Mouse (Mus musculus): ENCODE results near the gene Nap1l1. TPM values are rescaled to one million over a fixed set of nuclear protein-coding genes. Genes with fewer than 3 reads are reported as not detected.

The Nap1l1 gene
- polyA plus RNA-seq, 1 experiment from 2014 or later, result 163 TPM

GRCm38 (mm10) chr10:111499892-111500291, 26.9 kb downstream of the Nap1l1 start:
- Histone ChIP-seq H3K4me1 (ENCODE audit: control insufficient read depth, insufficient read depth, low read length) (no peaks in the 10 kb centered on the region), H3K27ac (ENCODE audit: low read length) (no peak overlapping the region), H3K9me3 (replicated peaks; ENCODE audit: control insufficient read depth, low read length, poor library complexity, severe bottlenecking) (no peaks in the 10 kb centered on the region), H3K36me3 (ENCODE audit: control insufficient read depth, insufficient read depth, low read length) (peaks cover 16% of the 10 kb centered on the region), H3K4me2 (ENCODE audit: low read length) (no peak overlapping the region), H3K27me3 (ENCODE audit: control insufficient read depth, insufficient read depth, low read depth, low read length) (no peaks in the 10 kb centered on the region), H3K4me3 (ENCODE audit: low read depth, low read length) (no peak overlapping the region), H3K9ac (ENCODE audit: low read depth, low read length) (no peak overlapping the region)
- ATAC-seq, result no peak
- 71% methylated on average over 6 of the region's 6 CpGs for WGBS

GRCm38 (mm10) chr10:111503071-111503470, 30.0 kb downstream of the Nap1l1 start:
- WGBS, result 1% methylated on average over 3 of the region's 3 CpGs
- no peak overlapping the region for H3K27ac ChIP-seq (ENCODE audit: low read length)

GRCm38 (mm10) chr10:111503716-111504115, 30.7 kb downstream of the Nap1l1 start:
- H3K27me3 ChIP-seq (ENCODE audit: control insufficient read depth, insufficient read depth, low read depth, low read length), result no peaks in the 10 kb centered on the region
- no peaks in the 10 kb centered on the region; the same call in 1 of the 2 replicates for H3K36me3 ChIP-seq (ENCODE audit: control insufficient read depth, insufficient read depth, low read length)
- H3K27ac ChIP-seq (ENCODE audit: low read length), result no peak overlapping the region
- WGBS, result 52% methylated on average over 10 of the region's 10 CpGs
- H3K4me2 ChIP-seq (ENCODE audit: low read length), result no peak overlapping the region
- no peaks in the 10 kb centered on the region for H3K9me3 ChIP-seq (replicated peaks; ENCODE audit: control insufficient read depth, low read length, poor library complexity, severe bottlenecking)
- H3K4me3 ChIP-seq (ENCODE audit: low read depth, low read length), result no peak overlapping the region
- no peak overlapping the region for H3K9ac ChIP-seq (ENCODE audit: low read depth, low read length)
- H3K4me1 ChIP-seq (ENCODE audit: control insufficient read depth, insufficient read depth, low read length), result peaks cover 5% of the 10 kb centered on the region
- ATAC-seq, result no peak

More at GRCm38 (mm10) chr10:111503071-111503470, 30.0 kb downstream of the Nap1l1 start:
- Histone ChIP-seq H3K4me1 (ENCODE audit: control insufficient read depth, insufficient read depth, low read length) (no peaks in the 10 kb centered on the region; the same call in 1 of the 2 replicates), H3K9ac (ENCODE audit: low read depth, low read length) (no peak overlapping the region), H3K4me2 (ENCODE audit: low read length) (no peak overlapping the region), H3K36me3 (ENCODE audit: control insufficient read depth, insufficient read depth, low read length) (peaks cover 6% of the 10 kb centered on the region), H3K27me3 (ENCODE audit: control insufficient read depth, insufficient read depth, low read depth, low read length) (no peaks in the 10 kb centered on the region), H3K4me3 (ENCODE audit: low read depth, low read length) (no peak overlapping the region), H3K9me3 (replicated peaks; ENCODE audit: control insufficient read depth, low read length, poor library complexity, severe bottlenecking) (no peaks in the 10 kb centered on the region)
- ATAC-seq, result no peak

GRCm38 (mm10) chr10:111504606-111505005, 31.6 kb downstream of the Nap1l1 start:
- no peak overlapping the region for H3K9ac ChIP-seq (ENCODE audit: low read depth, low read length)
- no peak overlapping the region for H3K4me2 ChIP-seq (ENCODE audit: low read length)
- peaks cover 9% of the 10 kb centered on the region for H3K4me1 ChIP-seq (ENCODE audit: control insufficient read depth, insufficient read depth, low read length)
- 70% methylated on average over 1 of the region's 1 CpGs for WGBS
- no peak overlapping the region for H3K27ac ChIP-seq (ENCODE audit: low read length)
- no peaks in the 10 kb centered on the region for H3K27me3 ChIP-seq (ENCODE audit: control insufficient read depth, insufficient read depth, low read depth, low read length)
- no peak for ATAC-seq
- no peak overlapping the region for H3K4me3 ChIP-seq (ENCODE audit: low read depth, low read length)
- H3K36me3 ChIP-seq (ENCODE audit: control insufficient read depth, insufficient read depth, low read length), result no peaks in the 10 kb centered on the region
- no peaks in the 10 kb centered on the region for H3K9me3 ChIP-seq (replicated peaks; ENCODE audit: control insufficient read depth, low read length, poor library complexity, severe bottlenecking)

- Histone ChIP-seq H3K4me3 (ENCODE audit: low read depth, low read length) (no peak overlapping the region), H3K36me3 (ENCODE audit: control insufficient read depth, insufficient read depth, low read length) (no peaks in the 10 kb centered on the region), H3K4me1 (ENCODE audit: control insufficient read depth, insufficient read depth, low read length) (peaks cover 9% of the 10 kb centered on the region), H3K27ac (ENCODE audit: low read length) (no peak overlapping the region), H3K9me3 (replicated peaks; ENCODE audit: control insufficient read depth, low read length, poor library complexity, severe bottlenecking) (no peaks in the 10 kb centered on the region), H3K9ac (ENCODE audit: low read depth, low read length) (no peak overlapping the region), H3K27me3 (ENCODE audit: control insufficient read depth, insufficient read depth, low read depth, low read length) (no peaks in the 10 kb centered on the region), H3K4me2 (ENCODE audit: low read length) (peak overlapping the region; percentile 91)
- no peak for ATAC-seq
- WGBS, result 60% methylated on average over 7 of the region's 7 CpGs
Observed at GRCm38 (mm10) chr10:111505406-111505805, 32.4 kb downstream of the Nap1l1 start.

- Histone ChIP-seq H3K4me1 (ENCODE audit: control insufficient read depth, insufficient read depth, low read length) (peaks cover 9% of the 10 kb centered on the region), H3K9me3 (replicated peaks; ENCODE audit: control insufficient read depth, low read length, poor library complexity, severe bottlenecking) (no peaks in the 10 kb centered on the region), H3K27me3 (ENCODE audit: control insufficient read depth, insufficient read depth, low read depth, low read length) (no peaks in the 10 kb centered on the region), H3K4me2 (ENCODE audit: low read length) (peak within 1 kb of the TSS; percentile 91), H3K9ac (ENCODE audit: low read depth, low read length) (peak within 1 kb of the TSS; percentile 93), H3K27ac (ENCODE audit: low read length) (peak within 1 kb of the TSS; percentile 89), H3K36me3 (ENCODE audit: control insufficient read depth, insufficient read depth, low read length) (no peaks in the 10 kb centered on the region), H3K4me3 (ENCODE audit: low read depth, low read length) (peak within 1 kb of the TSS; percentile 79)
- peak; percentile 86 for ATAC-seq
- under 1% methylated on average over 67 of the region's 94 CpGs for WGBS
Observed at GRCm38 (mm10) chr10:111506101-111506925, 33.3 kb downstream of the Nap1l1 start, which contains the start of gene Phlda1. Gene Phlda1 (plus strand): TSS chr10:111506286.

GRCm38 (mm10) chr10:111506926-111507459, 34.0 kb downstream of the Nap1l1 start:
- no peaks in the 10 kb centered on the region for H3K27me3 ChIP-seq (ENCODE audit: control insufficient read depth, insufficient read depth, low read depth, low read length)
- peak overlapping the region; percentile 89 for H3K27ac ChIP-seq (ENCODE audit: low read length)
- no peaks in the 10 kb centered on the region for H3K36me3 ChIP-seq (ENCODE audit: control insufficient read depth, insufficient read depth, low read length)
- peak overlapping the region; percentile 79 for H3K4me3 ChIP-seq (ENCODE audit: low read depth, low read length)
- peak overlapping the region; percentile 91 for H3K4me2 ChIP-seq (ENCODE audit: low read length)
- H3K9me3 ChIP-seq (replicated peaks; ENCODE audit: control insufficient read depth, low read length, poor library complexity, severe bottlenecking), result no peaks in the 10 kb centered on the region
- under 1% methylated on average over 21 of the region's 23 CpGs for WGBS
- peak overlapping the region; percentile 93 for H3K9ac ChIP-seq (ENCODE audit: low read depth, low read length)
- H3K4me1 ChIP-seq (ENCODE audit: control insufficient read depth, insufficient read depth, low read length), result peaks cover 9% of the 10 kb centered on the region
- peak; percentile 64 for ATAC-seq

GRCm38 (mm10) chr10:111507460-111508211, 34.6 kb downstream of the Nap1l1 start:
- H3K9me3 ChIP-seq (replicated peaks; ENCODE audit: control insufficient read depth, low read length, poor library complexity, severe bottlenecking), result no peaks in the 10 kb centered on the region
- peak overlapping the region; percentile 89 for H3K27ac ChIP-seq (ENCODE audit: low read length)
- H3K9ac ChIP-seq (ENCODE audit: low read depth, low read length), result peak overlapping the region; percentile 93
- no peak for ATAC-seq
- peak overlapping the region; percentile 79 for H3K4me3 ChIP-seq (ENCODE audit: low read depth, low read length)
- WGBS, result under 1% methylated on average over 38 of the region's 38 CpGs
- H3K4me2 ChIP-seq (ENCODE audit: low read length), result peak overlapping the region; percentile 91
- H3K27me3 ChIP-seq (ENCODE audit: control insufficient read depth, insufficient read depth, low read depth, low read length), result no peaks in the 10 kb centered on the region
- no peaks in the 10 kb centered on the region for H3K36me3 ChIP-seq (ENCODE audit: control insufficient read depth, insufficient read depth, low read length)
- H3K4me1 ChIP-seq (ENCODE audit: control insufficient read depth, insufficient read depth, low read length), result peaks cover 9% of the 10 kb centered on the region
